Mouse (Mus musculus): ENCODE results near the gene Prpsap1.
A peak's percentile ranks its signal among the peaks of the same experiment; 100 is the strongest.
"Not testable (repeated sequence)": the region's sequence is repeated elsewhere in the genome, so short reads cannot be mapped to it uniquely, and the experiment has no call there.

The Prpsap1 gene

GRCm38 (mm10) chr11:116513531-116514038 is 19.6 kb upstream of the Prpsap1 start:
- DNase-seq, result no peak

GRCm38 (mm10) chr11:116512987-116513386 is 19.0 kb upstream of the Prpsap1 start:
- DNase-seq, result no peak

- DNase-seq, result no peak
Measured at GRCm38 (mm10) chr11:116512154-116512553, 18.2 kb upstream of the Prpsap1 start.

GRCm38 (mm10) chr11:116511301-116511868 is 17.4 kb upstream of the Prpsap1 start:
- DNase-seq, result no peak

- DNase-seq, result no peak
Measured at GRCm38 (mm10) chr11:116508689-116509088, 14.7 kb upstream of the Prpsap1 start.

- DNase-seq, result no peak
Measured at GRCm38 (mm10) chr11:116506151-116506875, 12.3 kb upstream of the Prpsap1 start.

GRCm38 (mm10) chr11:116505573-116505972 is 11.6 kb upstream of the Prpsap1 start:
- no peak for DNase-seq

GRCm38 (mm10) chr11:116504516-116504915 is 10.5 kb upstream of the Prpsap1 start:
- no peak for DNase-seq

- DNase-seq, result no peak
Measured at GRCm38 (mm10) chr11:116501005-116501746, 7.2 kb upstream of the Prpsap1 start.

- no peak for DNase-seq
Measured at GRCm38 (mm10) chr11:116499018-116499417, 5.0 kb upstream of the Prpsap1 start.

GRCm38 (mm10) chr11:116498596-116498995 is 4.6 kb upstream of the Prpsap1 start:
- DNase-seq, result no peak

GRCm38 (mm10) chr11:116497313-116497712 is 3.3 kb upstream of the Prpsap1 start:
- no peak for DNase-seq

GRCm38 (mm10) chr11:116494474-116495174 is 622 bp upstream of the Prpsap1 start:
- no peak for DNase-seq

GRCm38 (mm10) chr11:116493191-116493590 is 811 bp downstream of the Prpsap1 start:
- DNase-seq, result no peak

GRCm38 (mm10) chr11:116492507-116492906 is 1.5 kb downstream of the Prpsap1 start:
- not testable (repeated sequence) for DNase-seq

- no peak for DNase-seq
Measured at GRCm38 (mm10) chr11:116491338-116491737, 2.7 kb downstream of the Prpsap1 start.

- peak; percentile 81 for DNase-seq
Measured at GRCm38 (mm10) chr11:116490232-116491107, 3.5 kb downstream of the Prpsap1 start.

GRCm38 (mm10) chr11:116489771-116490231 is 4.2 kb downstream of the Prpsap1 start:
- no peak for DNase-seq

GRCm38 (mm10) chr11:116488693-116489375 is 5.2 kb downstream of the Prpsap1 start:
- DNase-seq, result no peak

GRCm38 (mm10) chr11:116488207-116488606 is 5.8 kb downstream of the Prpsap1 start:
- no peak for DNase-seq

- DNase-seq, result no peak
Measured at GRCm38 (mm10) chr11:116484261-116484660, 9.7 kb downstream of the Prpsap1 start.
